24 mouse cellular contexts compared by ENCODE assay signal in the genomic region with DNA sequence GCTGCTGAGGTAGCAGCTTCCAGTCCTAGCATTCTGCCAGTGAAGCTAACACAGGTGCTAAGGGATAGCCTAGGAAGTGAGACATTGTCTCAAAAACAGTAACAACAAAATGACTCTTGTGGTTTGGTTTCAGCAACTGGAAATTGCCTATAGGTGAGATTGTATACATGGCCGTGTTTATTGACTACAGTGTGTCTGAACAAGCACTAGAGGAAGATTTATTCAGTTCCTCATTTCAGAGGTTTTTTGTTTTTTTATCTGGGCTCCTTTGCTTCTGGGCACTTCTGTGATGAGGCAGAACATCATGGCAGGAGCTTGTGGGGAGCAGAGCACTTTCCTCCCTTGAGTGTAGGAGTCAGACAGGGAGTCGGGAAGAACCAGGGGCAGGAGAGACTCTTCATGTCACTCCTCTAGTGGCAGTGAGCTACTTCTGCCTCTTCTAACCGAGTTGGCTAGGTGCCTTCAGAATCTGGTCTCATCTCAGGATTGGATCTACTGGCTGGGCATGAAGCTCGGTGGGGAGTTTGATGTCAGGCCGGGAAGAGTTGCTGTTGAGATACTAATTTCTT. TPM values are rescaled to one million over a fixed set of nuclear protein-coding genes. Genes with fewer than 3 reads are reported as not detected.
DNase-seq lines count a peak whose midpoint lies in the region; ATAC-seq and TF ChIP-seq lines count a peak whose summit lies in the region.
"Had no signal": no experiment of that assay in that cellular context is flagged by ENCODE, and none has a peak within 500 bp of the region (broad histone marks: within the 10 kb centered on the region; RNA-seq: fewer than 3 reads in every experiment).

No protein-coding gene starts in this region.

- H3K4me2 ChIP-seq in CH12.LX (ENCODE audit: insufficient read depth, low read depth, poor library complexity, severe bottlenecking), result peak overlapping the region; percentile 100
- H3K4me2 ChIP-seq: kidney, embryonic 15.5 days; limb, embryonic 12.5 days; liver, embryonic 15.5 days; lung, embryonic 14.5 days had no signal

- peaks cover 4% of the 10 kb centered on the region; the same call in 1 of the 2 replicates for H3K36me3 ChIP-seq in spleen, adult 2 months (ENCODE audit: control insufficient read depth, insufficient read depth, low read length)
- H3K36me3 ChIP-seq in CH12.LX (replicated peaks in 1 of 2; ENCODE audit: control insufficient read depth in 1 of 2, insufficient read depth in 1 of 2, low read length in 1 of 2), result peaks cover 10 to 32% of the 10 kb centered on the region in 2 experiments

- no peak for TF ChIP-seq RAD21 in CH12.LX (IDR thresholded peaks at IDR 0.05; ENCODE audit: low read depth, low read length)

- peak overlapping the region; percentile 66 for H3K27ac ChIP-seq in spleen, adult 2 months (ENCODE audit: insufficient read depth, low read length)
- peak overlapping the region; percentile 40; the same call in 1 of the 2 replicates for H3K27ac ChIP-seq in CH12.LX (ENCODE audit: insufficient read depth, low read depth)
- H3K27ac ChIP-seq: kidney, embryonic 15.5 days; limb, embryonic 12.5 days; liver, embryonic 15.5 days had no signal

- H3K27me3 ChIP-seq in spleen, adult 2 months (ENCODE audit: control insufficient read depth, insufficient read depth, low read length), result no peaks in the 10 kb centered on the region
- H3K27me3 ChIP-seq in CH12.LX (replicated peaks), result no peaks in the 10 kb centered on the region
- H3K27me3 ChIP-seq: kidney, embryonic 15.5 days; limb, embryonic 12.5 days; liver, embryonic 15.5 days had no signal

- peak overlapping the region; percentile 54; the same call in 1 of the 2 replicates for H3K9ac ChIP-seq in CH12.LX (ENCODE audit: insufficient read depth, low read depth)
- H3K9ac ChIP-seq: kidney, embryonic 15.5 days; limb, embryonic 12.5 days; liver, embryonic 15.5 days; lung, embryonic 14.5 days had no signal

- dilution Hi-C loops in CH12.LX (cut with MboI; ENCODE audit: extremely low pct_ligation_motif_present, extremely low pct_unique_long_range_greater_than_20kb, low sequenced_read_pairs), result no loop called here

- no peak overlapping the region for H3K4me3 ChIP-seq in spleen, adult 2 months (ENCODE audit: extremely low read depth, insufficient read depth, insufficient read length)
- no peak overlapping the region for H3K4me3 ChIP-seq in CH12.LX (replicated peaks in 1 of 3; ENCODE audit: low read depth in 2 of 3, low read length in 2 of 3, poor library complexity in 1 of 3)
- H3K4me3 ChIP-seq: kidney, embryonic 15.5 days; limb, embryonic 12.5 days; liver, embryonic 15.5 days had no signal

- WGBS in spleen, adult 2 months, result 50% methylated on average over 5 of the region's 5 CpGs

- H3K4me1 ChIP-seq in spleen, adult 2 months (ENCODE audit: control insufficient read depth, insufficient read depth, insufficient read length), result peaks cover 6% of the 10 kb centered on the region; the same call in 1 of the 2 replicates
- H3K4me1 ChIP-seq in CH12.LX (ENCODE audit: control insufficient read depth in 1 of 2, insufficient read depth in 2 of 2), result peaks cover 14 to 47% of the 10 kb centered on the region in 2 experiments
- H3K4me1 ChIP-seq: kidney, embryonic 15.5 days; limb, embryonic 12.5 days had no signal

- in situ Hi-C loops in CH12.LX (cut with MboI; ENCODE audit: low pct_ligation_motif_present, low pct_unique_long_range_greater_than_20kb, low sequenced_read_pairs), result no loop called here

- no peak for TF ChIP-seq EP300 in CH12.LX (IDR thresholded peaks at IDR 0.05; ENCODE audit: low read length)

- no peaks in the 10 kb centered on the region for H3K9me3 ChIP-seq in CH12.LX (replicated peaks; ENCODE audit: low read length)
- H3K9me3 ChIP-seq: G1E; kidney, embryonic 15.5 days; limb, embryonic 12.5 days; liver, embryonic 15.5 days had no signal

- peaks cover 4% of the 10 kb centered on the region for H3K79me2 ChIP-seq in CH12.LX (replicated peaks; ENCODE audit: control insufficient read depth, extremely low read depth, insufficient read depth, poor library complexity, severe bottlenecking)

- no peak for TF ChIP-seq CTCF in spleen, adult 2 months (IDR thresholded peaks at IDR 0.05; ENCODE audit: extremely low read depth, insufficient read depth, insufficient read length, insufficient replicate concordance)
- TF ChIP-seq CTCF in CH12.LX (conservative IDR thresholded peaks at IDR 0.05 in 1 of 2, IDR thresholded peaks at IDR 0.05 in 1 of 2; ENCODE audit: low read depth in 2 of 2, low read length in 2 of 2), result no peak

- 0 out of 2 replicates have a peak, but pooled peaks have one; percentile 5 for ATAC-seq in granulocyte monocyte progenitor cell, adult 5-6 weeks (replicated peaks; ENCODE audit: poor library complexity, severe bottlenecking)
- no peak for ATAC-seq in megakaryocyte-erythroid progenitor cell, adult 5-6 weeks (replicated peaks; ENCODE audit: low FRiP score, low TSS enrichment, poor library complexity, severe bottlenecking)
- ATAC-seq: forebrain, embryonic 14.5 days; hindbrain, embryonic 16.5 days had no signal

- TF ChIP-seq POLR2A in spleen, adult 2 months (IDR thresholded peaks at IDR 0.05; ENCODE audit: low read depth, low read length), result no peak
- TF ChIP-seq POLR2A in CH12.LX (IDR thresholded peaks at IDR 0.05; ENCODE audit: low read depth, low read length), result no peak

- no peak for DNase-seq in spleen, adult 2 months (ENCODE audit: low read depth in 1 of 2, low spot score in 2 of 2)
- DNase-seq in spleen, postnatal 4 days (ENCODE audit: low spot score in 2 of 2), result no peak
- no peak for DNase-seq in CH12.LX (ENCODE audit: extremely low read depth)
- DNase-seq in embryo, embryonic 10 days (ENCODE audit: low spot score), result no peak
- DNase-seq in lung, postnatal 14 days, result no peak
- DNase-seq: adrenal gland, postnatal 14 days; cerebellum, adult 11-12 months; gastrocnemius, postnatal 25 days; heart, postnatal 14 days; kidney, adult 18-20 months; kidney, postnatal 25 days; lung, embryonic 14.5 days; midbrain, embryonic 14.5 days; retina, postnatal 1 day; right cerebral cortex, postnatal 14 days; thymus, postnatal 14 days had no signal

TF ChIP-seq in CH12.LX, 34 proteins besides CTCF, POLR2A, EP300 and RAD21:
- peak; percentile 65; the same call in 1 of the 2 replicates for TF ChIP-seq CHD1 (IDR thresholded peaks at IDR 0.05; ENCODE audit: low read depth, low read length)
- no peak for TF ChIP-seq TCF12 (IDR thresholded peaks at IDR 0.05; ENCODE audit: low read depth, low read length)
TF ChIP-seq in CH12.LX: peak in this region for 1.

RNA-seq across cellular contexts. Expression of gene N4bp2, which starts 17.9 kb away (rescaled TPM):
- 7.3 and 8.7 TPM in 2 replicates for polyA plus RNA-seq in spleen, adult 2 months (2012; rRNA removed)
- total RNA-seq in CH12.LX (2012; rRNA removed) (13.5 and 15.1 TPM in 2 replicates), CH12.LX (2014; rRNA removed) (12.8 and 13.1 TPM in 2 replicates)
- 15.1 and 16.4 TPM in 2 replicates for polyA plus RNA-seq in CH12.LX (2012; ENCODE audit: insufficient read length, low read depth)
- total RNA-seq in granulocyte monocyte progenitor cell, adult 5-6 weeks (2014; fragmentation: Nextera tagmentation), result 29.1 and 76.5 TPM in 2 replicates
- 32.6 and 33.5 TPM in 2 replicates for total RNA-seq in granulocyte monocyte progenitor cell, adult 5-6 weeks (2017)
- 38.8 and 42.9 TPM in 2 replicates for total RNA-seq in megakaryocyte-erythroid progenitor cell, adult 5-6 weeks (2014; fragmentation: Nextera tagmentation)
- total RNA-seq in megakaryocyte-erythroid progenitor cell, adult 5-6 weeks (2017), result 21.0 and 22.4 TPM in 2 replicates
